Mouse (Mus musculus): ENCODE data around the gene Ccdc149. TPM values are rescaled to one million over a fixed set of nuclear protein-coding genes. Genes with fewer than 3 reads are reported as not detected.

Gene Ccdc149
- total RNA-seq, 2 experiments from 2014 or later: 6.5 to 7.4 TPM

- no peak for DNase-seq
Measured at GRCm38 (mm10) chr5:52386016-52386415, 85.3 kb downstream of the Ccdc149 start.

GRCm38 (mm10) chr5:52383748-52384147, 87.6 kb downstream of the Ccdc149 start:
- intact Hi-C loops (cut with DNase I): no loop called here

More at GRCm38 (mm10) chr5:52386016-52386415, 85.3 kb downstream of the Ccdc149 start:
- intact Hi-C loops (cut with DNase I): no loop called here

GRCm38 (mm10) chr5:52382837-52383236, 88.5 kb downstream of the Ccdc149 start:
- no peak for DNase-seq
- intact Hi-C loops (cut with DNase I): no loop called here

More at GRCm38 (mm10) chr5:52383748-52384147, 87.6 kb downstream of the Ccdc149 start:
- no peak for DNase-seq

DNA sequence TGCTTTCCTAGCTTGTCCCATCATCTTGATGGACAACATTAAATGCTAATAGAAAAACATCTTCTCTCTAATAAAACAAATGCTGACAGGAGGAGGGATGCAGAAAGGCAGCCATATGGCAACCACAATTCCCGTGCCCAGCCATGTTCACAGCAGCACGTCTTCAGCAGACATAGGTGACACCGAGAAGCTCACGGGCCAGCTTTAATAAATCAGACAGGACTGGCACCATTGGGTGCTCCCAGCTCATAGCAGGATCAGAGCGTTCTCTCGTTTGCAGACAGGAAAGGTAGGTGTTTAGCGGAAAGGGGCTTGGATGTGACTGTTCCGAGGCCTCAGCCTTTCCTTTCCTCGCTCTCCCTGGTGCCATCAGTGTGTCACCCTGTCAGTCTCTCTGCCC, 95.5 kb downstream of the Ccdc149 start:
- intact Hi-C loops (cut with DNase I): no loop called here
- no peak for DNase-seq

DNA sequence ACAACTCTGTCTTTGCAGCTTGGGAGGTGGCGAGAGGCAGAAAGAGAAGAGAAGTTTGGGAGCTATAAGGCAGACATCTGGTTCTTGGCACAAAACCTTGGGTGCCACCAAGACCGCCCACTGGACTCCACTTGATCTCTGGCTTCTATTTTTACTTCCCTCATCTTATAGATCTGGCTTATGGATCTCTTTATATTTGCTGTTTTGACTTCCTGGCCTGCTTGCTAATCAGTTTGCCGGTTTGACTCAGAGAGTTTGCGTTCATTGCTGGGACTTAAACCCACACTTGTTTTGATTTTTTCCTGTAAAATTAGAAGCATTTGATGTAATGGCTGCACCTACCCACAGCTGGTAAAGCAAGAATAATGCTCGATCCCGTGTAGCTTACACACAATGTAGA, 100.4 kb downstream of the Ccdc149 start:
- intact Hi-C loops (cut with DNase I): no loop called here
- DNase-seq: no peak

GRCm38 (mm10) chr5:52367866-52368840, 103.2 kb downstream of the Ccdc149 start:
- peak; percentile 18 to 34 for DNase-seq
- intact Hi-C loops (cut with DNase I): no loop called here

DNA sequence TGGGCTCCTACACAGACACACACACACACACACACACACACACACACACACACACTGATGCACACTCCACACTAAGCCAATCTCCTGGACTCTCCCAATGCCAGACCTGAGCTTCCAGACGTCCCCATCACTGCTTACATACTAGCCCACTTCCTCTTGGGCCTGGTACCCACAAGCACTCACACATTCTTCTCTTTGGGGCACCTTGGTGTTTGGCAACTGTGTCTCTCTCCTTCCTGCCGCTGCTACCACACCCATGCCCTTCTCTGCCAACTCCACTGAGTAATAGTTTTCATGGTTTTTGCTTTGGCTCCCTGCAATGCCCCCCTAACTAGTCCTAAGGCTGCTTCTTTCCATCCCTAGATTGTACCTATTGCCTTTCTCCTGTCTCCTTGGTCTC, 104.7 kb downstream of the Ccdc149 start:
- intact Hi-C loops (cut with DNase I): no loop called here
- DNase-seq: no peak

- no peak for DNase-seq
- intact Hi-C loops (cut with DNase I): no loop called here
Measured at GRCm38 (mm10) chr5:52365930-52366329, 105.4 kb downstream of the Ccdc149 start.

DNA sequence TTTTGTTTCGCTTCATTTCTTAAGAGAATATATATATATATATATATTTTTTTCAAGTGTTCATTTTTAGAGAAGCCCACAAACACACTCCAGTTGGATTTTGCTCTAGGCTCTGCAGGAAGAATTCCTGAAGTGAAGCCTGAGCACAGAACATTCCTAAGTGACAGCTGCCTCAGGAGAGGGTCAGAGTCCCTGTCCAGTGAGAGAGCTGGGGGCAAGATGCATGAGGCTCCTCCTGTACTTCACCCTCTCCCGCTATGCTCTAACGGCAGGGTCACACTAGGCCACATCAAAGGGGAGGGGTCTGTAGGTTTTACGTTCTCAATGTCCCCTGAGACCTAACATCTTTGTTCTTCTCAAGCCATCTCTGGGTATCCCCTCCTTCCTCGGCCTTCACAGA, 106.8 kb downstream of the Ccdc149 start:
- no peak for DNase-seq
- intact Hi-C loops (cut with DNase I): loop anchor here (5.0 kb wide), 1 partner anchor 47 kb away; no protein-coding TSS in a partner anchor

DNA sequence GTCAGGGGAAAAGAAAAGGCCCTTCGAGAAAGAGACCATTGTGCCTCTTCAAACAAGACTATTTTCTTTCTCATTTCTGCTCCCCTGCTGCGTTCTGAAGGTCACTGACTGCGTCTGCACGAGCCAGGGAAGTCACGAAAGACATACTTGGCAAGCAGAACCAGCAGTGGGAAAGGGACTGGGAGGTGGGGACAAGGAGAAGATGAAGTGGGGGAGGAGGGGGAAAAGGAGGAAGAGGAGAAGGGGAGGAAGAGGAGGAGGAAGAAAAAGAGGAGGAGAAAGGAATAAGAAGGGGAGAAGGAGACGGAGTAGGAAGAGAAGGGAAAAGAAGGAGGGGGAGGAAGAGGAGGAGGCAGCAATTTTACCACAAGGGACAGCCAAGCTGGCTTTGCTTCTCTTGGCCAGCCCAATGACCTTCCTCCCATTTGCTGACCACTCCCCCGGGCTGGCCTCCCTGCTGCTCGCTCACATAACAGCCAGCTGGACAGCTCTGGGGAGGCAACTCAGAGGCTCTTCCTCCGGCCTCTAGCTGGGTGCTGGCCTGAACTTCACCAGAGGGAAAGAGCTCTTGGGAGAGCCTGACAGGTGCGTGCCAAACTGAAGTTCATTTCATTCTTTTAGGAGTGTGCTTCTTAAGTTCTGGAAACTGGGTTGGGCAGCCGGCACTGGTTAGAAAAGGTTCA, 107.7 kb downstream of the Ccdc149 start, which contains the start of gene Sod3:
Gene Sod3 (plus strand): TSS at position 324 of the 683 bp plus-strand sequence.
- intact Hi-C loops (cut with DNase I): loop anchor here (5.0 kb wide), 1 partner anchor 46 kb away; no protein-coding TSS in a partner anchor
- peak; percentile 73 to 75 for DNase-seq

- intact Hi-C loops (cut with DNase I): loop anchor here (5.0 kb wide), 1 partner anchor 46 kb away; no protein-coding TSS in a partner anchor
- no peak for DNase-seq
Measured at GRCm38 (mm10) chr5:52362776-52363467, 108.4 kb downstream of the Ccdc149 start.

GRCm38 (mm10) chr5:52360286-52361049, 110.9 kb downstream of the Ccdc149 start:
- no peak for DNase-seq
- intact Hi-C loops (cut with DNase I): loop anchor here (5.0 kb wide), 1 partner anchor 43 kb away; no protein-coding TSS in a partner anchor

DNA sequence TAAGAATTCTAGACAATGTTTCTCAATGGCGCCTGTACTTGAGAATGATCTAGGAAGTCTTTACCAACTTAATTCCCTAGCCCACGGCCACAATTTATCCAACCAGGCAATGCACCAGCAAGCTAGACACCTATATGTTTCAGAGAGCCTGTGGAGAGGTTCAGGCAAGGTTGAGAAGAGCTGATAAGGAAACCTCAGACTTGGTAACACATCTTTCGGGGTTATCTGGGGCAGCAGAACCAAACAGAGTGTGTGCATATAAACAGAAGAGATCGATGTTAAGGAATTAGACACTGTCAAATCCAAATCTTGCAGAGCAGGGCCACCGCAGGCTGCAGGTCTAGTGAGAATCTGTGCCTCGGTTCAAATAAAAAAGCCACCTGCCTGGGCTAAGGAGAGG, 113.2 kb downstream of the Ccdc149 start:
- intact Hi-C loops (cut with DNase I): no loop called here

DNA sequence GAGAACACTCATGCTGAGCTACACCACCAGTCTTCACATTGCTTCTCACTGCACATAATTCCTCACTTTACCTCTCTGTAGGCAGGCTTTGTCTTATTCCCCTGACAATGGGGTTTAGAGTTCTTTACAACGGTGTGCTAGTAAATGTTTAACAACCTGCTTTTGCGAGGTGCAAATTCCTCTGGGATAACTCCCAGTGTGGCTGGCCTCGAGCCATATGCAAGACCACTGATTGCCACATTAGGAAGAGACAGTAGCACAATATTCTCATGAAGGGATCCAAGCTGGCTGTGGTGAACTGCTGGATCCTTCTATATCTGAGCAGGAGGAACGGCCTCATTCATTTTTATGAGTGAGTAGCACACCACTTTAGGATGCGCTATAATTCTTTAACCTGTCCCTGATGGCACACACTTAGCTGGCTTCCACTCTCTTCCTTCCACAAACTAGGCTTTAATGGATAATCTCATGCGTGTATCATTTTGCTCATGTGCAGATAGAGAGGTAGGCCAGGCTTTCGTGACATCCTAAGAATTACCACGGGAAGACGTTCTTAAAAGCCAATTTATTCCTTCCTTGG, 114.1 kb downstream of the Ccdc149 start:
- intact Hi-C loops (cut with DNase I): no loop called here
- DNase-seq: no peak

More for the DNA sequence above, 113.2 kb downstream of the Ccdc149 start:
- DNase-seq: no peak

DNA sequence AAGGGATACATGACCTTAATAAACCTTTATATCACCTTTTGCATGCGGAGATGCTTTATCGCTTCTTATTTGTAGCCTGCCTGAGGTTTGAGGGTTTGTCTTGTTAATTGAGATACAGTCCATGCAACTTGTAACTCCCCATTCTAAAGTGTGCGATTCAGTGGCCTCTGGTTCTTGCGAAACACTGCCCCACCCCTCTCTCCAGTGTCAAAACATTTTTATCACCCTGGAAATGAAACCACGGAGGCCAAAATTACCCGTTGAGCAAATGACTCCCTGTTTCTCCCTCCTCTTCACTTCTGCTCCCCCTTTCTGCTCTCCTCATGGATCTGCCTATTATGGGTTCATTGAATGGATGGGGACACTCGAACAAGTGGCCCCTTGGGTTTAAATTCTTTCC, 115.7 kb downstream of the Ccdc149 start:
- peak in 1 of 2 experiments; percentile 26 for DNase-seq
- intact Hi-C loops (cut with DNase I): no loop called here

- intact Hi-C loops (cut with DNase I): no loop called here
- no peak for DNase-seq
Measured at GRCm38 (mm10) chr5:52354441-52354840, 116.9 kb downstream of the Ccdc149 start.

DNA sequence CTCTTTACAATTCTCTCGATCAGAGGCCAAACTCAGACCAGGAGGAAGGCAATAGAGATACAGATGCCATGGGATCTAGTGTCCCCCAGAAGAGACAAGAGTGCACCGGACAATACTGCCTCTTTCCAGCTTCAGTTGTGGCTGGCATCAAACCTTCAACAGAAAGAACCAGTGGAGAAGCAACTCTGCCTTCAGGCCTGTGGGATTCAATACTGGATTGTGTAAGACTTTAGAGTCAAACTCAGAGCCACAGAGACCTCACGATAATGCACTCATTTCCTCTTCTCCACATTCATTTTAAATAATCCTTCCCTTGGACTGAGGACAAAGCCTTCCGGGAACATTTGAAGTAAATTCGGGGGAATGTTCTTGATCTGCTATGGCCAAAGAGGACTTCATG, 118.6 kb downstream of the Ccdc149 start:
- no peak for DNase-seq
- intact Hi-C loops (cut with DNase I): no loop called here

DNA sequence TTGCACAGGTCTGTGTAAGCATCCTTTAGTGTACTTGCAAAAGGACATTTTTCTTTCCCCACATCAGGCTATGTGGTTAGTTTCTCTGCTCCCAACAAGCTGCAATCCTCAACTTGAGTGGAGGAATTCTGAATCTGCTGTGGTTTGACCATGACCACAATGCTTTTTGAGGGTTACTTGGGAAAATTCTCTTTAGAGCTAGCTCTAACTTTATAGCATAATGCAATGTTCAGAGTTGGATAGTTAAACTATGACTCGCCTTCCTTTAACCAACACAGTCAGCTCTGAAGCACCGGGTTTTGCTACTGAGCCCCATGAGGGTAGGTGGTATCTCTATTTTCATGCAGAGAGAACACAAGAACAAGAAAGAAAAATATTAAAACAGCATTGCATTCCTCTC, 119.8 kb downstream of the Ccdc149 start:
- DNase-seq: no peak
- intact Hi-C loops (cut with DNase I): no loop called here

DNA sequence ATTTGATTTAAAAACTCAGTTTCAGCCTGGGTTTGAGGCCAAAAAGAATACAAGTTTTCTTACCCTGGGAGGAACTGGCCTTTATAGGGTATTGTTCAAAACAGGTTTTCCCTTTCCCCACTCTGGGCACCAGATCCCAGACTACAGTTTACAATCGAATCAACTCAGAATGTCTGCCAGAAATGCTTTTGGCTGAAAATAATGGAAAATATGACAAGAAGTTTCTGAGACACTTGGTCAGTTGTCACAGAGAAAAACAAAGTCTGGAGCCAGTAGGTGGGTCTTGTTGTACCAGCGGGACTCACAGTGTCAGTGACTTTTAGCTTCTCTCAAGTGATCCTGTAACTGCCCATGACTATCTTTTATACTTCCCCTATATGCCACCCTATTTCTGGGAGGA, 120.9 kb downstream of the Ccdc149 start:
- DNase-seq: no peak
- intact Hi-C loops (cut with DNase I): no loop called here
